Mouse (Mus musculus) liver, adult 2 months (tissue): ENCODE measurements around the gene 1700056E22Rik. TPM values are rescaled to one million over a fixed set of nuclear protein-coding genes. Genes with fewer than 3 reads are reported as not detected.

Experiments
- DNase-seq: peaks from one replicate; pipeline ENCODE4 v3.0.0-alpha.2; 2011; ENCODE audit warnings: low read depth, low spot score; ENCODE audit errors: extremely low read depth
- H3K27ac ChIP-seq: fragments of 200-500 bp; replicated peaks from 2 replicates; pipeline ENCODE4 v1.5.1; 2012; ENCODE audit warnings: low read depth, mild to moderate bottlenecking, control low read depth, inconsistent platforms, low read length; ENCODE audit not compliant: insufficient read depth
- H3K27me3 ChIP-seq: fragments of 200-500 bp; 2 replicates; pipeline ENCODE4 v1.6.1; 2012; ENCODE audit warnings: mild to moderate bottlenecking, moderate library complexity, low read length, inconsistent platforms; ENCODE audit not compliant: control insufficient read depth, insufficient read depth
- H3K36me3 ChIP-seq: fragments of 200-500 bp; 2 replicates; pipeline ENCODE4 v1.6.1; 2012; ENCODE audit warnings: low read length, inconsistent platforms; ENCODE audit not compliant: control insufficient read depth, insufficient read depth
- H3K4me1 ChIP-seq: fragments of 200-500 bp; 2 replicates; pipeline ENCODE4 v1.6.1; 2011; ENCODE audit warnings: low read length; ENCODE audit not compliant: control insufficient read depth, insufficient read depth
- H3K4me3 ChIP-seq: fragments of 200-500 bp; 2 replicates; pipeline ENCODE4 v1.5.1; 2011; ENCODE audit warnings: low read depth, mild to moderate bottlenecking, control low read depth, low read length, moderate library complexity; ENCODE audit not compliant: insufficient read depth
- H3K79me2 ChIP-seq: fragments of 200-500 bp; 2 replicates; pipeline ENCODE4 v1.6.1; 2012; ENCODE audit warnings: inconsistent platforms, mild to moderate bottlenecking, low read length, moderate library complexity; ENCODE audit not compliant: control insufficient read depth, insufficient read depth
- H3K9ac ChIP-seq: fragments of 200-500 bp; 2 replicates; pipeline ENCODE4 v1.6.1; 2012; ENCODE audit warnings: low read depth, mild to moderate bottlenecking, control low read depth, inconsistent platforms, low read length
- CTCF ChIP-seq: fragments of 200-500 bp; IDR thresholded peaks from 2 replicates; pipeline ENCODE4 v1.5.1; 2011; ENCODE audit warnings: low read depth, low read length, control low read depth
- POLR2A ChIP-seq: fragments of 200-500 bp; IDR thresholded peaks from 2 replicates; pipeline ENCODE4 v1.6.1; 2011; ENCODE audit warnings: low read length, control low read depth; ENCODE audit not compliant: insufficient read depth; ENCODE audit errors: extremely low read depth
- WGBS: fragments of 180-500 bp; shearing (Covaris S2); methylation state at CpG from one replicate; pipeline ENCODE4 v1.1.7; 2018; 5-methylcytosine and 5-hydroxymethylcytosine counted together
- polyA plus RNA-seq: library from polyadenylated mRNA; depleted of rRNA; stranded (reverse); fragments of >200 nt; gene quantifications from 2 replicates; pipeline ENCODE4 v1.2.3, GENCODE M21; 2012
- total RNA-seq: library from RNA; depleted of rRNA; stranded (reverse); fragments of >200 nt; gene quantifications from 2 replicates; pipeline ENCODE4 v1.2.3, GENCODE M21; 2014

The 1700056E22Rik gene
- total and polyA plus RNA-seq, 2 experiments: 0.28 to 0.99 TPM

DNA sequence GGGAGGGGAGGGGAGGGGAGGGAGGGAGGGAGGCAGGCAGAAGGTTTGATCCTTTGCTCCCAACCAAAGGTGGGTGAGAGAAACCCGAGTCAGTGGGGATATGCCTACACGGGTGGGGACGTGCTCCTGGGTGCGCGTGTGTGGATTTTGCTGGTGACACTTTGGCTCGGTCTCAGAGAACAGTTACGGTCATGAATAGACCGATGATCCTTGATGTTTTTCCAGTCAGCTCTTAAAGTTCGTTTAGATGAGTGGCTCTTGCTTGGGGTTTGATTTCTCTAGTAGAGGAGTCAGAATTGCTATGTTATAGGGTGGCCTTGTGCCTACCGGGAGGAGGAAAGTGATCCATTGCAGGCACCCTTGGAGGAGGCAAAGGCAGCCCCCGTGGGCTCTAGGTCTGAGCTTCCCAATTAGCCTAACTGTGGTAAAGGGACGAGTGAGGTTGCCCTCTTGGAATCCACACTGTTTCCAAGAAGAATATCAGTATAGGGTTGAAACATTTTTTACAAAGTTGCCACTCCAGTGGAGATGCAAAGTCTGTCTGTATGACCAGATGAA is 1.3 kb upstream of the 1700056E22Rik start:
- no peak for TF ChIP-seq CTCF
- TF ChIP-seq POLR2A: no peak
- no peak overlapping the region for H3K27ac ChIP-seq

DNA sequence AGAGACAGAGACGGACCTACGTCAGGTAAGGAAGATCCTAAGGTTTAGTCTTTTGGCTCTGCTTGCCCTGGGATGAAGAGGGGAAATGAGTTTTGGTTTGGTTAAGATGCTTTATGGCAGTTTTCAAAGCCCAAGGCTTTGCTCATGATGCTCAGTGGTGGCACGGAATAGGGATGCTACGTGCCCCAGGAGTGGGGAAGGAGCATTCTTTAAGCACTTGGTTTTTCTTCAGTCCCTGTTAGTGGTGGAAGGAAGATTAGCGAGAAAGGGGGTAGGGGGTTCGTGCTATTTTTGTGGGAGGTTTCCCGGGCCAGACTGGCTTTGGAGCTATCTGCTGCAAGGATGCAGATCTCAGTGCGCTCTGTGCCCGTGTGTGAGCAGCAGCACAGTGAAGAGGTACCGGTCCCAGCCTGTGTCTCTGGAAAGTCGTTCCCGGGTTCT is 660 bp upstream of the 1700056E22Rik start:
- Histone ChIP-seq H3K79me2 (peaks cover 29% of the 10 kb centered on the region; the same call in 1 of the 2 replicates), H3K27ac (peak overlapping the region; percentile 45), H3K4me3 (peak overlapping the region; percentile 87), H3K9ac (peak overlapping the region; percentile 76), H3K36me3 (no peaks in the 10 kb centered on the region), H3K4me1 (peaks cover 6% of the 10 kb centered on the region; the same call in 1 of the 2 replicates), H3K27me3 (no peaks in the 10 kb centered on the region)
- no peak for DNase-seq
- TF ChIP-seq CTCF (no peak), POLR2A (no peak)
- 0% methylated on average over 12 of the region's 12 CpGs for WGBS

More for the DNA sequence above, 1.3 kb upstream of the 1700056E22Rik start:
- Histone ChIP-seq H3K9ac (peak overlapping the region; percentile 54), H3K4me3 (peak overlapping the region; percentile 42; the same call in 1 of the 2 replicates), H3K4me1 (peaks cover 6% of the 10 kb centered on the region; the same call in 1 of the 2 replicates), H3K27me3 (no peaks in the 10 kb centered on the region), H3K79me2 (peaks cover 33% of the 10 kb centered on the region; the same call in 1 of the 2 replicates), H3K36me3 (no peaks in the 10 kb centered on the region)
- DNase-seq: no peak
- WGBS: 8% methylated on average over 12 of the region's 12 CpGs

DNA sequence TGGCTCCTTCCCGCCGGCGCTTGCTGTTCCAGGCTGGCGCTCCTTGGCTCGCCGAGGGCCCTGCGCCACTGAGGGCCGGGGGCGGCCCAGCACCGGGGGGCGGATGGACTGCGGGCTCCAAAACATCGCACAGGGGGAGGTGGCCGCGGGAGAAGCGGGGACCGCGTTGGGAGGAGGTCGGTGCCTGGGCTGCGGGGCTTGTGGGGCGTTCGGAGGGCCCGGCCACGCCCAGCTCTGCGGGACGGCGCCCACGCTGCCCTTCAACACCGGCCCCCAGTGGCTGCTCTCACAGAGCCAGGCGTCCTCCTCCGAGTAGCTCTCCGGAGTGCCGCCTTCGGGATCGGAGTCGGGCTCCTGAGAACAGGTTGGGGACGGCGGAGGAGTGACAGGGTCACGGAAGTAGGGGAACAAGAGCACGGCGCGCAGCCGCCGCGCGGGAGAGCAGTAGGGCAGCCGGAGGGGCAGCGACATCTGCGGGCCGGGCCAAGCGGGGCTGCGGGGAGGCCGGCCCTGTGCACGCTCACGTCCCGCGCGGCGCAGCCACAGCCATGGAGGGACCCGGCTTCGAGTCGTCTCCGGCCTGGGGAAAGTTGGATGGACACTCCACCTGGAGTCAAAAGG is 601 bp downstream of the 1700056E22Rik start:
- no peaks in the 10 kb centered on the region for H3K27me3 ChIP-seq
- H3K27ac ChIP-seq: peak overlapping the region; percentile 97
- peaks cover 21% of the 10 kb centered on the region; the same call in 1 of the 2 replicates for H3K79me2 ChIP-seq
- H3K4me1 ChIP-seq: peaks cover 6% of the 10 kb centered on the region; the same call in 1 of the 2 replicates
- peak overlapping the region; percentile 96 for H3K9ac ChIP-seq
- 2% methylated on average over 63 of the region's 63 CpGs for WGBS
- no peaks in the 10 kb centered on the region for H3K36me3 ChIP-seq
- no peak for DNase-seq
- H3K4me3 ChIP-seq: peak overlapping the region; percentile 91
- no peak for TF ChIP-seq POLR2A
- 0 out of 2 replicates have a peak, but pooled peaks have one; percentile 20 for TF ChIP-seq CTCF

DNA sequence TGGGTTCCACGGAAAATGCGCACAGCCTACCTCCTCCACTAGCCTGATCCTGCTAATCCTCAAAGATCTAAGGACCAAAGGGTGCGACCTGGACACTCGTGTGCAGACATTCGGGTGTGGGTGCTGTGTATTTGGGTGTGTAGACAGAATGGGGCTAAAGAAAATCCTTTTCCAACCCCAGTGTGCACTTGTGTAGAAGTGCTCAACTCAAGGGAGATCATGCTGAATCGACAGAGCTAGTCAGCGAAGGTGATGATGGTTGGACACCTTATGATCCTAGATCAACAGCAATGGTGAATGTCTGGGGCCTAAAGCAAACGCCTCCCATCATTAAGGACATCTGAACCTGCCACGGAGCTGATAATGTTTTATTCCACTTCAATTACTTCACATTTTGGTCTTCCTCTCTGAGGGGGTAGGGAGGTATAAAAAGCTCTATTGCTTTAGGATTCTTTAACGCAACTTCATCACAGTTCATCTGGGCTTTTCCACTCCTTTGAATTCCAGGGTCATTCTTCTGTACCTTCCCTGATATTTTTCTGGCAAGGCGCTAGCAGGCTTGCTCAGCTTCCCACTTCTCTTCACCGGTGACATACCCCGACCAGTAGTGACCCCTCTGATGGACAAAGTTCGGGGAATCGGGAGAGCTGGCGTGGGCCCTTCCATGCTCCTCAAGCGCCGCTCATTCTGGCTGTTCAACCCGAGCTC is 1.3 kb downstream of the 1700056E22Rik start:
- 41% methylated on average over 19 of the region's 19 CpGs for WGBS
- peak overlapping the region; percentile 91 for H3K4me3 ChIP-seq
- DNase-seq: no peak
- H3K36me3 ChIP-seq: no peaks in the 10 kb centered on the region
- H3K9ac ChIP-seq: peak overlapping the region; percentile 96
- peak overlapping the region; percentile 97 for H3K27ac ChIP-seq
- peaks cover 21% of the 10 kb centered on the region; the same call in 1 of the 2 replicates for H3K79me2 ChIP-seq
- TF ChIP-seq POLR2A (no peak), CTCF (no peak)
- H3K27me3 ChIP-seq: no peaks in the 10 kb centered on the region
- H3K4me1 ChIP-seq: peaks cover 6% of the 10 kb centered on the region; the same call in 1 of the 2 replicates

DNA sequence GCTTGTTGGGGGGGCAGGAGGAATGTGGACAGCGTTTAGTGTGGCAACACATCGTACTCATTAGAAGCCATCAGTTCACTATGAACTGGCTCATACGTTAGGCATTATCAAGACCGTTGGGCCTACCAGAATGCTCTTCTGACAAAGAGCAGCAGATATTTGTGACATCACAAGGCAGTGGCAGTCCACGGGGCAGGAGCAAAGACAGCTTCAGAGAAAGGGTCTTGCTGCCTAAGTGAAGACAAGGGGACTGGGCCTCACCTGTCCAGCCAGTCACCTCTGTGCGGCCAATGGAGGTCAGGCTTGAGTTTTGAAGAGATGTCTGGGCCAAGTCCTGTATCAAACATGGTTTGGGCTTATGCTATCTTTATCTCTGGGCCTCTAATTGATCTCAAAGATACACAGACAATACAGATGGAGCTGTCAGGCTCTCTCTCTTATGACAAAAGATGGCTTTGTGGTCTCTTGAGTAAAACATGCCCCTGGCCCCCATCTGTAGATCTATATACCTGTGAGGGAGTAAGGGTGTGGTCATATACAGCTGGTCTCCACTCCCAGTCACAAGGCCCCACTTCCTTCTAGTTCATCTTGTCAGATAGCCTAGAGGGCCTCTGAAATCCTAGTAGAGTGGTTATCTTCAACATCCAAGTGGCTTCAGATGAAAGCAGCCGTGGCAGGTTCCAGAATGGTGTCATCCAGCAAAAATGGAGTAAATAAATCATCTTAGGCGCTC is 3.9 kb downstream of the 1700056E22Rik start:
- Histone ChIP-seq H3K27ac (no peak overlapping the region), H3K4me3 (no peak overlapping the region), H3K36me3 (no peaks in the 10 kb centered on the region), H3K79me2 (0 out of 2 replicates have a peak, but pooled peaks cover 4% of the 10 kb centered on the region), H3K27me3 (no peaks in the 10 kb centered on the region), H3K4me1 (peaks cover 6% of the 10 kb centered on the region; the same call in 1 of the 2 replicates), H3K9ac (no peak overlapping the region)
- no peak for DNase-seq
- WGBS: 97% methylated on average over 8 of the region's 8 CpGs
- TF ChIP-seq CTCF (no peak), POLR2A (no peak)
